Mouse (Mus musculus): Measurements from ENCODE around the gene Polr2i.

The Polr2i gene

DNA sequence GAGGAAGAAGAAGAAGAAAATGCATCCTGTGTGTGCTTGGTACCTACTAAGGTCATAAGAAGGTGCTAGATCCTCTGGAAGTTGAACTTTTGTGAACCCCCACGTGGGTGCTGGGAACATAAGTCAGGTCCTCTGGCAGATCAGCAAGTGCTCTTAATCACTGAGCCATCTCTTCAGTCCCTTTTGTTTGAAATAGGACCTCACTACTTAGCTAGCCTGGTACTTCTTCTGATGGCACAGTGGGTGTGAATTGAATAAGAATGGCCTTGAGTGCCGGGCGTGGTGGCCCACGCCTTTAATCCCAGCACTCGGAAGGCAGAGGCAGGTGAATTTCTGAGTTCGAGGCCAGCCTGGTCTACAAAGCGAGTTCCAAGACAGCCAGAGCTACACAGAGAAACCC, 34.2 kb downstream of the Polr2i start:
- no peak for DNase-seq (ENCODE audit: low spot score in 2 of 2)

DNA sequence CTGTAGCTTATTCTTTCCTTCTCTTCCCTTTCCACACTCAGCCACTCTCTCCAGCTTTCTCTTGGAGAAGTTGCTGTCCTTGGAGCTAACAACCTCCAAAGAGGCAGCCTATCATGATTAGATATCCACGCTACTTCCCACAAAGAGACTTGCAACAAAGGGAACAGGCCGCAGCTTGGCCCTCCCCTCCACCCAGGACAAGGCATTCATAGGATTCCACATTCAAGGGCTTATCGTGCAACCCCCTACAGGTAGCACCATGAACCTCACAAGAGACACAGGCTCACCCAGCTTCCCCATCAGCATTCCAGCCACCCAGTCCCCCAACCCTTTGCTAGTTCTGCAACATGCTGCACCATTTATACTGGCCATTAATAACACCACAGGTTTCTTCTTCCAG, 35.0 kb downstream of the Polr2i start:
- no peak for DNase-seq (ENCODE audit: low spot score in 2 of 2)

- DNase-seq (ENCODE audit: low spot score in 2 of 2), result no peak
Measured at GRCm38 (mm10) chr7:30269641-30270040, 37.9 kb downstream of the Polr2i start.

GRCm38 (mm10) chr7:30274383-30274782, 42.6 kb downstream of the Polr2i start:
- DNase-seq (ENCODE audit: low spot score in 2 of 2), result no peak

- no peak for DNase-seq (ENCODE audit: low spot score in 2 of 2)
Measured at GRCm38 (mm10) chr7:30278911-30279310, 47.2 kb downstream of the Polr2i start.

DNA sequence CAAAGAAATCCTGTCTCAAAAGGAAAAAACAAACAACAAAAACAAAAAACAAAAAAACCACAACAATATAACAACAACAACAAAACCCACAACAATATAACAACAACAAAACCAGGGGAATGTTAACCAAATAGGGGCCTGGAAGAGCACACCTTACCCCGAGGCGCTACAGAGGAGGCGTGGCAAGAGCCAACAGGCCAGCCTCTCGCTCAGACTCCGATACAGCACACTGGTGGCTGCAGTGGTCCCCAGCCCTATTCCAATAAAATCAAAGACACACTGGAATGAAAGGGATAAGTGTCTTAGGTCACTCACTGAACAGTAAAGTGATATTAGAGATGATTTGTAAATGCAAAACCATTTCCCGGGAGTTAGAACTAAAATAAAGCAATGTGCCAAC, 47.8 kb downstream of the Polr2i start:
- no peak for DNase-seq (ENCODE audit: low spot score in 2 of 2)

GRCm38 (mm10) chr7:30279951-30280669, 48.4 kb downstream of the Polr2i start, which contains the start of the genes Thap8 and Wdr62:
Gene Thap8, plus strand, starts transcription at chr7:30280094.
Gene Wdr62, minus strand, starts transcription at chr7:30280419.
- peak; percentile 83 to 88 for DNase-seq (ENCODE audit: low spot score in 2 of 2)

DNA sequence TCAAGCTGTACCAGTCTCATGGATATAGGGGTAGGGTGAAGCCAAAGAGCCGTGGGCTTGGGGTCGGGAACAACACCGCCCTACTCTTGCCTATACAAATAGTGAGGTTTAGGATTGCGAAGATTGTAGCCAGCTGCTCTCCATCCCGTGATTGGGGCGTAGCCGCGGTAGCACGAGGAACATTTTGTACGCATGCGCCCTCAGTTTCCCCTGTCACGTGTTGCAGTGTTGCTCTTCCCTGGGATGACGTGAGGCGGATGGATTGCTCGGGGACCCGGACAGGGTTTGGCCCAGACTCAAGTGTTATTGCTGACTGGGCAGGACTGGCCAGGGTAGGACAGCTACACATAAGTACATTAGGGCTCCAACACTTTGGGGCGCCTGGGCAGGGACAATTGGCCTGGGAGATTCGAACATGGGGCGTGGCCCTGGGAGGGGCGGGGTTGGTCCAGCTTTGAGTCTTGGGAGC, 49.0 kb downstream of the Polr2i start:
- DNase-seq (ENCODE audit: low spot score in 2 of 2), result peak; percentile 77 to 83

- no peak for DNase-seq (ENCODE audit: low spot score in 2 of 2)
Measured at GRCm38 (mm10) chr7:30281522-30281921, 49.8 kb downstream of the Polr2i start.

GRCm38 (mm10) chr7:30282740-30283139, 51.0 kb downstream of the Polr2i start:
- DNase-seq (ENCODE audit: low spot score in 2 of 2), result no peak
